Mouse (Mus musculus) heart, postnatal 36 days (tissue): ENCODE results near the gene Hbp1. TPM values are rescaled to one million over a fixed set of nuclear protein-coding genes. Genes with fewer than 3 reads are reported as not detected.

ENCODE experiments used
- DNase-seq, 2 experiments: peaks; one replicate each; pipeline ENCODE4 v3.0.0; 2021 to 2022
- intact Hi-C: fragments of 180-260 bp; cut with DNase I; formaldehyde crosslinking; loops from one replicate; pipeline ENCODE4 v1.15.1; 2025
- total RNA-seq, 2 experiments: library from RNA; stranded (reverse); gene quantifications; 2 replicates each; pipeline ENCODE4 v1.2.3; 2021

Gene Hbp1
- total RNA-seq, 2 experiments from 2014 or later, result 82.7 to 98.0 TPM

DNA sequence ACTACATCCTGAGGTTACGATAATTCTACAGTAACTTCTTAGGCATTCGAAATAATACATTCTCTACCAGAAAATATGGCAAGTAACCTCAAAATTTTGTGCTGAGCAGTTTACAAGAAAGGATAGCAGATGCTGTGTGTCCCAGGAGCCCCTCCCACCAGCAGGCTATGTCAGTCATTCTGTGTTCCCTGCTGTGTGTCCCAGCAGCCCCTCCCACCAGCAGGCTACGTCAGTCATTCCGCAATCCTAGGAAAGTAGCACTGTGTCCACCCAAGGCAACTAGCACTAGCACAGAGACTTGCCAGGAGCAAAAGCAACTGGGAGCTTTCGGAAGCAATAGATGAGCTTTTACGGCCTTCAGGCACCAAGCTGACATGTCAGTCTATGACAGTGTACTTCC is 13.7 kb upstream of the Hbp1 start:
- DNase-seq, result no peak
- intact Hi-C loops, result no loop called here

DNA sequence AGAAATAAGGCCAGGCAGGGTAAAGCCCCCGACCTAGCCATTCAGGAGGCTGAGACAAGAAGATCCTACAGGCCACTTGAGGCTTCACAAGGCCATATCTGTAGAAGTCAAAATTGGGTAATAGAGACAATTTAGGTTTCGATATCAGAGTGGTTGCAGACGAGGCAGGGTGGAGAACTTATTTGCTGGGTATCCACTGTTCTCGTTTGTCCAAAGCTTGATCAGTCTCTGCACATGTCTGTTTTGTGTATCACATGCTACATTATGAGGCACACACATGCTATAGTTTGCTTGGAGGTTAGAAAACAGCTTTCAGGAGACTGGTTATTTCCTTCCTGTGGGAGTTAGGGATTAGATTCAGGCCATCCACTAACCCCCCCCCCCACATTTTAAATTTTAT is 5.5 kb upstream of the Hbp1 start:
- DNase-seq, result no peak
- intact Hi-C loops, result no loop called here

DNA sequence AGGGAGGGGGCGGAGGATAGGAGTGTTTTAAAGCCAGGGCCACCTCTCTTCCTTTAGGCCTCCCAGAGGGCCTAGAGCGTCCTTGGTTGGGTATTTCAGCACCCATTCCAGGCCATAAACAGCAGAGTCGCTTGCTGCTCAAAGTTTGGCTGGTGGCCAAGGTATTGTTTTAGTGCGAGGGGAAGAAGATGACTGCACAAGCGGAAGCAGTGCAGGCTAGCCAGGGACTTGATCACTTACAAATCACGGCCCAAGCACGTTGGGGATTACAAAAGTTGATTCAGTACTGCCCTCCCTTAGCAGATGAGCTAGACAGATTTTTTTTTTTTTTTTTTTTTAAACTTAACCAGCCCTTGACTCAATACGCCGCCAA is 310 bp upstream of the Hbp1 start:
- peak; percentile 76 to 89 for DNase-seq
- intact Hi-C loops, result no loop called here

DNA sequence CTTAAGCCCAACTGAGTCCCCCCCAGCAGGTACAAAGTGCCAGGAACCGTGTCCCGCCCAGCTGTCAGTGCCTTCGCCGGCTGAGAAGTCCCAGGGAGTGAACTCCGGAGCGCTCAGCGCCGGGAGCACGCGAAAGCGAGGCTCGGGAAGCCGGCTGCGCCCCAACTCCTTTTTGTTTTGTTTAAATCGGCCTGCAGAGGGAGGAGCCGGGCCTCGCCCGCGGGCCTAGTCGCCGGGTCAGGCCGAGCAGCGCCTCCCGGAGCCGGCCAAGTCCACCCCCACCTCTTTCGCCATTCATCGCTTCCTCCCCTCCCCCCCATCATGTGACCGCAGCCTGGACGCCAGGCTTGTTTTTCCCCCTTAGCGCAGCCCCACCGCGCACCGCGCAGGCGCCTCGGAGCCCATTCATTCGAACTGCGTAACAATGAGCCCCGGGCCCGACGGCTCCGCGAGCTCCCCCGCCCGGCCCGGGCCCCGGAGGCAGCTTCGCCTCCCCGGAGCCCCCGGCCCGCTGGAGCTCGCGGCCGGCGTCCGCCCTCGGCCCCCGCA is 1.1 kb downstream of the Hbp1 start:
- intact Hi-C loops, result loop anchor here (5.0 to 10.0 kb wide), 2 partner anchors 436 to 447 kb away; no protein-coding TSS in a partner anchor
- DNase-seq, result peak; percentile 90

DNA sequence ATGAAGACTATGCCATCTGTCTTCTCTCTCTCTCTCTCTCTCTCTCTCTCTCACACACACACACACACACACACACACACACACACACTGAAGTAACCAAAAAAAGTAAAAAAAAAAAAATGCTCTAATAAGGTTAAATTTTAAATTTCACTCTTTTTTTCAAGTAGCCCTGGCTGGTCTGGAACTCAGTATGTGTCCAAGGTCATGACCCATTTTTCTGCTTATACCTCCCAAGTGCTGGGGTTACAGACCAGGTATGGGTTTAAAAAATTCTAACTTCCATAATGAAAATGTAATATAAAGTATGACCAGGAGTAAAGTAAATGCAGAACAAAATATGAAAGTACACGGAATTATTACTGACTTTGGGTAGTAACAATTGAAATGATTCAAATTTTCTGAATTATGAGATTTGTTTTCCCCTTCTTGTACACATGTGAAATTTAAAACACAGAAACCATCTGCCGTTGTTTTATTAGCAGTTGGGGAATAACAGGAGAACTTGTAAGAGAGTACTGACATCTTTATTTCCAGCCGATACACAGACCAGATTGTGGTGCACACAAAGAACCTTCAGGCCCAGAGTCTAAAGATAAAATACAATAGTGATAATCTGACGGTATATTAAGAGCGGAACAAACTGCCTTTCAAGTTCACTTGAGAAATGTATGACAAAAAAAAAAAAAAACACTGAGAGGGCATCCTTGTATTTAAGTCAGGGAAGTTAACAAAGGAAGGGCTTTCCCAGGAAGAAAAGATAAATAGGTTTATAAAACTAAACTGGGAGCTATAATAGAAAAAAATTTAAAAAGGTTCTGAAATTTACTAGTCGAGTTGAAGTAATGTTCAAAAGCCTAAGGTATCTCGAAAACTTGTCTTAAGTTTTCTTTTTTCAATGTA is 2.0 kb downstream of the Hbp1 start:
- intact Hi-C loops, result loop anchor here (5.0 to 10.0 kb wide), 2 partner anchors 436 to 446 kb away; no protein-coding TSS in a partner anchor
- no peak for DNase-seq

DNA sequence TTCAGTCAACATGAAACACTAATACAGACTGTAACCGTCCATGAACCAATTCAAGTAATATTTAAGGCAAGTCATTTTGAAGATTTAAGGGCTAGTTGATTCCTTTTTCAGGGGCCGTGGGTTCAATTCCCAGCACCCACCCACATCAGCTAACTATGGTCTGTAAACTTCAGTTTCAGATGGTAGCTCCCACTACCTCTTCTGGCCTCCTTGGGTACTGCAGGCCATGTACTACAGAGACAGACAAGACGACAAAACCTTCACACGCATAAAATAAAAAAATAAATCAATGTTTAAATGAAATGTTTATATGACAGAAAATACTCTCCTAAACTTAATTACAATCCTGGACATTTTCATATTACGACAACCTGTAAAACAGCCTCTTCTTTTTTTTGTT is 2.9 kb downstream of the Hbp1 start:
- no peak for DNase-seq
- intact Hi-C loops, result loop anchor here (5.0 to 10.0 kb wide), 2 partner anchors 437 to 445 kb away; no protein-coding TSS in a partner anchor

DNA sequence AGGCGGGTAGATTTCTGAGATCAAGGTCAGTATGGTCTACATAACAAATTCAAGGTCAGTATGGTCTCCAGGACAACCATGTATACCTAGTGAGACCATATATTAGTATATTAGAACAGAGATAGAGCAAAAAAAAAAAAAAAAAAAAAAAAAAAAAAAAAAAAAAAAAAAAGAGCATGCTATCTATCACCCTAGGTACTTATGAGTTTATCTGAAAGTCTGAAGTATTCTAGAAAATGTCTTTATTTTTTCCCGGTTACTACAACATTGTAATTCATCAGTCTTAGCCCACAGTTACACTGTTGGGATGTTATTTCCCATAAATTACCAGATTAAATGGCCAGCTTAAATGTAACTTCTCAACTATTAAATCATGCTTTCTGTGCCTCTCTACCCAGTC is 5.9 kb downstream of the Hbp1 start:
- intact Hi-C loops, result loop anchor here (10.0 kb wide), 1 partner anchor 440 kb away; no protein-coding TSS in a partner anchor
- no peak for DNase-seq

DNA sequence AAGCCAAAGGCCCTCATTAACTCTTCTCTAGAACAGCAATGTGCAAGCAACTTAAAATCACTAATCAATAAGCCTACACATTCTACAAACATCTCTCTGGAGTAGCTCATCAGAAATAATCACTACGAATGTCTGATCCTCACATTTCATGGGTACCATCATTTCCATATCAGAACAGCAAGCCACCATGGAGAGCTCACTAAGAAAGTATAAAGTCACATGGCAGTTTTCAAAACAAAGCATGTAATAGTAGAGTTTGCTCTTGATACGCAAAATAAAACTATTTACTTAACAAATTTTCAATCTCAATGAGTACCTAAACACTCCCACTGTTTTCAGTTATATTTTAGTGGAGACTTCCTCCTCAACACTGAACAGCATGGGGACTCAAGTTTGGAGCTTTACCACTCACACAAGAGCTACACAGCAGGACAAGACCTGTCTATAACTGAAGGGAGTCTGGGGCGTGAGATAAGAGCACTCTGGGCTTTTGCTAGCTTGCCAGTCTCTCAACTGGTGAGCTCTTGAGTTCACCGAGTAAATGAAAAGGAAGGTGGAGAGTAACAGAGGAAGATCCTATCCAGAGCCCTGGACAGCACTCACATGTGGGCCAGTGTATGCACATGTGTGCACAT is 7.2 kb downstream of the Hbp1 start:
- intact Hi-C loops, result loop anchor here (10.0 kb wide), 1 partner anchor 442 kb away; no protein-coding TSS in a partner anchor
- DNase-seq, result no peak

DNA sequence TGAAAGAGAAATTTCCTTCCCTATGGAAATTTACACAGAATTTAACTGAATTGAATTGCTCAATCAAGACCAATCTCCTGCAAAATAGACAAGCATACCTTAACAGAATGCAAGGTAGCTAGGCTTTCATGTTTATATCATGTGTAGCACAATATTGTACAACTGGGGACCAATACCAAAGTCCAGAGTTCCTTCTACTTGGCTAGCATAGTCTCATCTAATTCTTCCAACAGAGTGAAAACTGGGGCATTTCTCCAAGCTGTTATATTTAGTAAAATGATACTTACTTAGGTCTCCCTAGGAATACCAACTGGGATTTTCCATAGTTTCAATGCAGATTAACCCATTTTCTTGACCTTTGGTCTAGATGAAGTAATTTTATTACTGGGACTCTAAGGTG is 11.3 kb downstream of the Hbp1 start:
- no peak for DNase-seq
- intact Hi-C loops, result no loop called here

DNA sequence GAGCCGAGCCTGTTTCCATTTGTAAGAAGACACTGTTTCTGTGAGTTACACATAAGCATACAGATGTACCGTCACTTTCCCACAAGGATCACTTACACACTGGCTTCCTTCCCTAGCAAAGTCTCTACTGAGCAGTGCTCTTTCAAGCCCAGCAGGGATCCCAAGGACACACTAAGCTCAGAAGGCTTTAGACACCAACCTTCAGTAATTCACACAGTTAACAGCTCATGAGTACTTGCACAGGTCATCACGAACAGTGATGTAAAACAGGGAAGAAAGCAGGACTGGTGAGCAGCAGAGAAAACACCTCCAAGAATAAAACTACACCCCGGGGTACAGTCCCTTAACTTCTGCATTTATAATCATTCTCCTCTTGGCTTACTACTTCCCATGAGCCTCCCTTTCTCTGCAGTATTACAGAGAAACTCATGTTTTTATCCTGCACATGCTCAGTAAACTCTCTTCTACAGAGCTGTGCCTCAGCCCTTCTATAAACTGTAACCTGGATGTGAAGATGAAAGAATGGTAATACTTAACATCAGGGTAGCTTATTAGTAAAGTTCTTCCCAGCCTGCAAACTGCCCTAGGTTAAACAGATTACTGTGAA is 11.8 kb downstream of the Hbp1 start:
- intact Hi-C loops, result no loop called here
- DNase-seq, result no peak

DNA sequence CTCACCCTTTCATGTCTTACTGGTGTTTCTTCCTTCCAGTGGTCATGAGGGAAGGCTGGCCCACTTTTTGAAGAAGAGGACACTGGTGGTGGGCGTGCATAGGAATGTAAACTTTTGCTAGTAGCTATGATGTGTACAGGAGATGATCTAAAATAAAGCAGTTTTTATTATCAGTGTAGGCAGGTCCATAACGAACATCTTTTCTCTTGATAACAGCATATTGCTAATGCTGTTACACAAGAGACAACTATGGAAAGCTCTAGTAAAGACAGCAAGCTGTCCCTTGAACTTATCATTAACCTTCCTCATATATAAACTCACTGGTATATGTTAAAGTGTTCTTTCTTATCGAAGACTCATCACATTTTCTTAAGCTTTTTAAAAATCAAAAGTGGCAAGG is 12.7 kb downstream of the Hbp1 start:
- intact Hi-C loops, result no loop called here
- DNase-seq, result no peak

DNA sequence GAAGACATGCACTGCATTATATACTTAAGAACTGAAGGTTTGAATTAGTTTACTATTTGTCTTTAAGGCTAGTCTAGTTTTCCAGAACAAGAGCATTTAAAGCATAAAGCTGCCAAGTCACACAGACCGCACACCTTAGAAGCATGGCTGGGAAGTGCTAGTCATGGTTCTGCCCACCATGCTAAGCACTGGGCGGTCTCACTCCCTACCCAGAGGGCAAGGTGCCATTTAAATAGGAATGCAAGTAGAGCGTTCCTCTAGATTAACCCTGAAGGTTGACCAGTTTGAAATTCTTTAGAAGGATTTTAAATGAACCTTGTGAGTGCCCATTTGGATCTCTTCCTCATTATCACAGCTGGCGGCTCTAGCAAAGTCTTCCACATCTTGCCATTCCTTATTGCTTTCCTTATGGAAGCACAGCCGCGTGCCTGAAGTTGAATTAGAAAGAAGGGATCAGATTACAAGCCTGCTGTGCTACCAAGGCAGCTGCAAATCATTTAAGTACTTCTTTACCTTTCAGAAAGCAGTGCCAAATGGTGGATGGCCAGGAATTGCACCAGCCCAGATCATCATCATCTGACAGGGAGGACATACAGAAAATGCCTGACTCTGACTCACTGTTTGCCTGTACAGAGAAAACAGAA is 13.6 kb downstream of the Hbp1 start:
- intact Hi-C loops, result no loop called here
- no peak for DNase-seq

DNA sequence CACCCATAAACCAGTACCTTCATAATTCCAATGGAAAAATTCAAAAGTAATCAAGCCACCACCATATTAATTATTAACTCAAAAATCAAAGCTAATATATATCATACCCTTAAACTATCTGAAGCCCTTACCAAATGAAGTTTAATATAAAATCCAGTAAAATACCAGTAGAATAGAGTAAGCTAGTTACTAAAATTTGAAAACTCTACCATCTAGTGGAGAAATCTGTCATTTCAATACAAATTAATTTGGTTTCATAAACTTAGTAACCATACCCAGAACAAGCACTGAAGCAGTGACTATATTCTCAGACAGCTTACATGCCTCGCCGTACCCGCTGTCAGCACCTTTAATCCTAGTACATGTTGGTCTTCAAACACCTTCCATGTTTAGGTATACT is 18.5 kb downstream of the Hbp1 start:
- no peak for DNase-seq
- intact Hi-C loops, result no loop called here

DNA sequence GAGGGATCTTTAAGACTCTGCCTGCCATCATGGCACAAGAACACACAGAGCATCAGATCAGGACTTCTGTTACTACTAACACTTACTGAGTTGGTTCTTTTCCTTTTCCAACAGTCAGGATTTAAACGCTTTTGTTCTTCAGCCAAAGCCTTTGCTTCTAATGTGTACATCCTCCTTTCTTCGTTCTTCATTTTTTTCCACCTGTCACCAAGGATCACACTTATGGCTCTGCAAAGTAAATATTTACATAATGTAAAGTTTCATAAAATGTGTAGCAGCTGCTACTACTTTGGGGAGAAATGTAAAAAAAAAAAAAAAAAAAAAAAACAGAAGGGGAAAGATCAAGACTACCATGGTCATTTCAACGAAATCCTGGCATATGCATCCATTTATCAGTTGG is 21.8 kb downstream of the Hbp1 start:
- intact Hi-C loops, result loop anchor here (5.0 to 10.0 kb wide), 3 partner anchors 206 to 554 kb away; no protein-coding TSS in a partner anchor
- DNase-seq, result no peak

DNA sequence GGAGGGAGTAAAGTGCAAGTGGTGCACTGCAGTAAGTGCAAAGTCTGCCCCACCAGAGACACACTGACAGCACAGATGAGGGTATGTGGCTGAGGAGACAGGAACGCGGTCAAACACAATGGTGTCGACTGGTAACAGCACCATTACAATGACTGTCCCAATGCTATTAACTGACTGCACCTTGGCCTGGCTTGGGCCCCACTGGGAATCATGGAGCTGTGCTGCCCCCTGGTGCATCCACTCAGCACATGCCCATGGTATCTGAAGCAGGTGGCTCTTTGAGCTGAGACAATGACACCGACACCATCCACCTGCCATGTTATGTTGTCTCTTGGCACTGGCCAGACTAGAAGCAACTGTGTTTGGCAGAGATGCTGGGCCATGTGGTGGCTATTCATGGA is 23.7 kb downstream of the Hbp1 start:
- DNase-seq, result peak; percentile 70 to 72
- intact Hi-C loops, result loop anchor here (5.0 to 10.0 kb wide), 3 partner anchors 204 to 552 kb away; no protein-coding TSS in a partner anchor

DNA sequence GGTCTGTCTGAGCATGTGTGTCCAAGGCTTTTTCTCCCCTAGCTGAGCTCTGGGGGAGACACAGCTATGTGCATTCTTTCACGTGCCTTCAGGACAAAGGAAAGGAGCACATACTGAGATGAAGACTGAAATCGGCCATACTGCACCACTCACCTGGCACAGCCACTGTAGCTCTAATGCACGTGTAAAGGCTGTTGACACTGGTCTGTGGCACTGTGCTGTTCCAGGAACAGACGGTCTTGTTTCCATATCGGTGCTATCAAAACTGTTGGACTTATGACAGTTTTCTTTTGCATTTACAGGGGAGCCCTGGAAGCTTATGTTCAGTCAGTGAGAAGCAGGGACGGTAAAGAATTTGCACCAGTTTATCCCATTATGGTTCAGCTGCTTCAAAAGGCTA is 25.0 kb downstream of the Hbp1 start:
- intact Hi-C loops, result loop anchor here (2.0 to 10.0 kb wide), 4 partner anchors 203 to 551 kb away; no protein-coding TSS in a partner anchor
- no peak for DNase-seq

DNA sequence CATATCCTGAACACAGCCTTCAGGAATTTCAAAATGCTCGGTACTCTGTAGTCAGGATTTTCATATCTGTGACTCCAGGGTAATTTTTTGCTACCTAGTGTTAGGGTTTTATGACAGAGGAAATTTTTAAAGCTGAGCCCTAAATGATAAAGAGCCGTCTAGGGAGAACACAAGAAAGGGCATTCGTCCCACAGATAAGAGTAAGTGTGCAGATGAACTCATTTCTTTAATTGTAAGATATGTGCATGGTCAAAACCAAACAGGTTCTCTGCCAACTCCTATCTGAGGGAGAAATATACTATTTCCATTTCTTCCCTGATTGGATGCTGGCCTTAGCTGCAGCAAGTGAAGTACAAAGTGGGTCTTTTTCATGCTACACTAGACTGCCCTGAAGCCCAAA is 26.2 kb downstream of the Hbp1 start:
- intact Hi-C loops, result loop anchor here (2.0 to 10.0 kb wide), 2 partner anchors 415 to 549 kb away; no protein-coding TSS in a partner anchor
- no peak for DNase-seq

DNA sequence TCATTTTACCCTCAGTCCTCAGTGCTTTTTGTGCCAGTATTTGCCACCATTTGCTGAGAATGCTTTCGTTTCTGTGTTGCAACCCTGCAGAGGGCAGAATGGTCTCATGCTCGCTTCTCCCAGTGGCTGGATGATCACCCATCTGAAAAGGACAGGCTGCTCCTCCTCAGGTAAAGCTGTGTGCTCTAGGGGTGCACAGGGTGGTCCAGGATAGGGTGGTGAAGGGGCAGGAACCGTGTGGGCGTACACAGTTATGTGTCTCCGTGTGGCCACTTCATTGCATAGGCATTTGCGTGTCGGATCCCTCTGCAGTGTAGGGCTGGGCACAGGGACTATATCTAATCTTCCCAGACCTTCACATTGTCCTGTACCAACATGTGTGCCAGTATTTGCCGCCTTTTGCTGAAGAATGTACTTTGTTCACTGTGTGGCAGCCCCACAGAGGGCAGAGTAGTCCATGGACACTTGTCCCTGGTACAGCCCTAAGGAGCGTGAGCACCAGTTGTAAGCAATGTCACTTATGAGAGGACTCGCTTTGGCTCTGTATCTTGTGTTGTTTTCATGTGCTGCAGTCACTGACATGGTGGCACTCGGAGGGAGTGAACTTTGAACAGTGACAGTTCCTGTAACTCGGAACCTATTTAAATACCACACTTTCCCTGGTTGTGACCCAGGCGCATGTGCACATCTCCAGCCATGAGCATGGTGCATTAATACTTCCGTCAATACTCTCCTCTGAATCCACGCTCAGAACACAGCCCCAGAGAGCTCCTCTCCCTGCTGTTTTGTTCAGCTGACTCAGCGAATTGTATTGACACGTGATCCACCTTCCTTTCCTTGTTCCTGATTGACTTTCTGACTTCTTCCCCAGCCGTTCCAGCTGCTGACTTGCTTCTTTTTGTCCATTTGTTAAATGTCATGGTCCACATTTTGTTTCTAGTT is 29.6 kb downstream of the Hbp1 start:
- DNase-seq, result no peak
- intact Hi-C loops, result loop anchor here (10.0 kb wide), 1 partner anchor 546 kb away; no protein-coding TSS in a partner anchor

DNA sequence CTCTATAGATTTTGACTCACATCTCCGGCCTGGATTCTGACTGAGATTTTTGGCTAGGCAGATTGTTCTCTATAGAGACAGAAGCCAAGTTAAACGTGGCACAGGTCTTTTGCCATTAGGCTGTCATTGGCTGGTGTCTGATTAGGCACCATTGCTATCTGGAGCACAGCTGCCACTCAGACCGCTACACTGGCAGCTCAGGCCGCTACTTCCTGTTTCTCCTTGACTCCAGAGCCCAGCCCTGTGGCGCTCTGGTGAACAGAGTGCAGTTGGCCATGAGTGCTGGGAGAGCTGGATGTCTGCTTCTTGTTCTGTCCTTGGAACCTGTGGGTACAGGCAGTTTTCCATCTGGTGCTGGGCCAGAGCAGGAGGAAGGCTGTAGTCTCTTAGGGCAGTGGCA is 33.1 kb downstream of the Hbp1 start:
- intact Hi-C loops, result no loop called here
- peak; percentile 71 to 73 for DNase-seq
